ENCODE assay signal across 9 mouse cellular contexts in the genomic region with DNA sequence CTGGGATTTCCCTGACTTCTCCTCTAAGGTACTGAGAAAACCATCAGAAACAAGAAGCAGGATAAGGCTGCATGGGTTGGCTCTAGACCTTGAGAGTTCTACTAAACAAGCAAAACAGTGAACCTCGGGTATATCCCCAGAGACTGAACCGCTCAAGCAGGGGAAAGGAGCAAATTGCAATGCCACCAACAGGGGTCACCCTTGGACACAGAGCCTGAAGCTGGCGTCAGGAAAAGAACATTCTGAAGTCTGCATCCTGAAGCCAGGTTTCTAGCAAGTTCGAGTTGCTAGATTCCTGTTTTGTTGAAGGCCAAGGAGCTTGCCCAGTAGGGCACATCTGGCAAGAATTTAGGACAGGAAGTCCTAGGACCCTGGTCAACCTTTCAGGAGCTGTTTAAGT. TPM values are rescaled to one million over a fixed set of nuclear protein-coding genes. Genes with fewer than 3 reads are reported as not detected.
DNase-seq lines count a peak whose midpoint lies in the region; ATAC-seq and TF ChIP-seq lines count a peak whose summit lies in the region.
"Had no signal": no experiment of that assay in that cellular context is flagged by ENCODE, and none has a peak within 500 bp of the region (broad histone marks: within the 10 kb centered on the region; RNA-seq: fewer than 3 reads in every experiment).

No protein-coding gene starts in this region.

- H3K27me3 ChIP-seq in heart, adult 2 months (ENCODE audit: control insufficient read depth, insufficient read depth, low read length) = no peaks in the 10 kb centered on the region; the same call in 1 of the 2 replicates
- H3K27me3 ChIP-seq in heart, embryonic 12.5 days (replicated peaks) = peaks cover 36% of the 10 kb centered on the region
- no peaks in the 10 kb centered on the region for H3K27me3 ChIP-seq in myocyte (ENCODE audit: control insufficient read depth, insufficient read depth, insufficient read length)

- H3K36me3 ChIP-seq in heart, adult 2 months (ENCODE audit: control insufficient read depth, insufficient read depth, low read length) = no peaks in the 10 kb centered on the region
- no peaks in the 10 kb centered on the region for H3K36me3 ChIP-seq in heart, embryonic 12.5 days
- H3K36me3 ChIP-seq in myocyte (ENCODE audit: control insufficient read depth, insufficient read depth) = no peaks in the 10 kb centered on the region
- H3K36me3 ChIP-seq: embryonic facial prominence, embryonic 12.5 days had no signal

- H3ac ChIP-seq in myocyte (ENCODE audit: control insufficient read depth, insufficient read length) = no peak overlapping the region

- H3K4me2 ChIP-seq in heart, embryonic 12.5 days = no peak overlapping the region
- H3K4me2 ChIP-seq in myocyte (ENCODE audit: low read depth) = peak overlapping the region; percentile 27
- H3K4me2 ChIP-seq: embryonic facial prominence, embryonic 12.5 days had no signal

- no peak overlapping the region for H3K4me3 ChIP-seq in heart, adult 2 months
- no peak overlapping the region for H3K4me3 ChIP-seq in heart, embryonic 12.5 days
- no peak overlapping the region for H3K4me3 ChIP-seq in myocyte
- H3K4me3 ChIP-seq: embryonic facial prominence, embryonic 12.5 days had no signal

- no peak for ATAC-seq in heart, embryonic 12.5 days (ENCODE audit: insufficient number of reproducible peaks, low FRiP score)

- peak; percentile 86 for TF ChIP-seq CTCF in heart, adult 2 months (IDR thresholded peaks at IDR 0.05)

- intact Hi-C loops in heart, adult 2 months (cut with DNase I) = loop anchor here (1.0 kb wide), 2 partner anchors 183 to 267 kb away; no protein-coding TSS in a partner anchor

- no peaks in the 10 kb centered on the region for H3K9me3 ChIP-seq in heart, embryonic 12.5 days (replicated peaks)
- H3K9me3 ChIP-seq: embryonic facial prominence, embryonic 12.5 days had no signal

- TF ChIP-seq EP300 in heart, adult 2 months (IDR thresholded peaks at IDR 0.05; ENCODE audit: insufficient read depth, low read depth, low read length) = no peak

- no peak overlapping the region for H3K27ac ChIP-seq in heart, adult 2 months
- H3K27ac ChIP-seq in heart, embryonic 12.5 days (ENCODE audit: poor library complexity, severe bottlenecking) = no peak overlapping the region
- H3K27ac ChIP-seq: embryonic facial prominence, embryonic 12.5 days had no signal

- 5% methylated on average over 4 of the region's 4 CpGs for WGBS in heart, adult 2 months
- 14% methylated on average over 4 of the region's 4 CpGs for WGBS in heart, embryonic 12.5 days

- DNase-seq in heart, adult 2 months = peak; percentile 64 to 78
- peak; percentile 90 for DNase-seq in NIH3T3 (ENCODE audit: low read depth)
- peak; percentile 87 to 89 for DNase-seq in cerebellum, postnatal 10 days
- DNase-seq in heart, adult 8-10 months (ENCODE audit: low spot score) = peak; percentile 65
- DNase-seq in left cerebral cortex, adult 18-20 months (ENCODE audit: low spot score in 2 of 2) = peak; percentile 65 to 75
- peak; percentile 38 to 46 for DNase-seq in thymus, adult 18-20 months

- H3K9ac ChIP-seq in heart, adult 2 months (ENCODE audit: low read depth, low read length) = no peak overlapping the region
- no peak overlapping the region for H3K9ac ChIP-seq in heart, embryonic 12.5 days
- H3K9ac ChIP-seq: embryonic facial prominence, embryonic 12.5 days had no signal

- no peaks in the 10 kb centered on the region for H3K4me1 ChIP-seq in heart, adult 2 months (ENCODE audit: control insufficient read depth, insufficient read depth, low read length)
- H3K4me1 ChIP-seq in heart, embryonic 12.5 days (replicated peaks) = peaks cover 12% of the 10 kb centered on the region

- no peak for TF ChIP-seq POLR2A in heart, adult 2 months (IDR thresholded peaks at IDR 0.05; ENCODE audit: insufficient read depth, low read depth, low read length)
- TF ChIP-seq POLR2A in myocyte (IDR thresholded peaks at IDR 0.05; ENCODE audit: insufficient read length, low read depth) = no peak

- no peaks in the 10 kb centered on the region for H3K79me2 ChIP-seq in heart, adult 2 months (replicated peaks; ENCODE audit: control insufficient read depth, insufficient read depth, low read length)
- H3K79me2 ChIP-seq in myocyte (ENCODE audit: control insufficient read depth, insufficient read depth) = no peaks in the 10 kb centered on the region

TF ChIP-seq in myocyte, 11 proteins besides CTCF, POLR2A, EP300 and RAD21:
- TF ChIP-seq CEBPB (IDR thresholded peaks at IDR 0.05; ENCODE audit: insufficient read depth, poor library complexity, severe bottlenecking) = no peak
- TF ChIP-seq REST (IDR thresholded peaks at IDR 0.05; ENCODE audit: insufficient read depth, insufficient read length) = no peak
- no peak for TF ChIP-seq USF1 (IDR thresholded peaks at IDR 0.05; ENCODE audit: low read depth)
- TF ChIP-seq MYOG (IDR thresholded peaks at IDR 0.05; ENCODE audit: control insufficient read depth in 1 of 3, insufficient read depth in 1 of 3, insufficient read length in 2 of 3, low read depth in 2 of 3) = no peak
- TF ChIP-seq POLR2AphosphoS2 (IDR thresholded peaks at IDR 0.05; ENCODE audit: insufficient read length, low read depth) = no peak
- no peak for TF ChIP-seq E2F4 (IDR thresholded peaks at IDR 0.05; ENCODE audit: insufficient read depth)

RNA-seq across cellular contexts. Expression of a gene that starts 2.7 kb away (rescaled TPM):
- under 1 TPM in 1 of 2 experiments, not detected in 1; 0.14 TPM for total RNA-seq in heart, adult 2 months (2021)
- 0.12 TPM in 1 of 2 replicates, not detected in the other for polyA plus RNA-seq in heart, adult 2 months (2012; rRNA removed)
- 1.0 and 1.1 TPM in 2 replicates for polyA plus RNA-seq in heart, embryonic 12.5 days (2016; fragmentation: Nextera tagmentation; extraction: Ambion mirVana)
- under 1 TPM in 2 of 4 experiments, not detected in 2; 0.05 to 0.09 TPM for total RNA-seq in heart, adult 8-10 months (2022)
- 10 to 100 TPM; 12.2 to 12.7 TPM for total RNA-seq in left cerebral cortex, adult 18-20 months (2021)
- 11.2 TPM for polyA plus RNA-seq in myocyte (2012; fragmentation: generic; extraction: Trizol)

Comparison
In these comparisons a context has a peak if more than half of its experiments do, and no peak if none do; other contexts are left out.
1. RNA of a gene that starts 2.7 kb away (total RNA-seq): 12.2 to 12.7 TPM in left cerebral cortex, adult 18-20 months; 0.14 TPM in heart, adult 2 months and 0.05 to 0.09 TPM in heart, adult 8-10 months; every median in the first group is over 10 times any median in the second.
2. Peak in every context shown above with its lines, with median percentiles within 50 percentile points of each other: DNase-seq.